Comparison of ENCODE assay signal across 8 mouse cellular contexts in the genomic region with DNA sequence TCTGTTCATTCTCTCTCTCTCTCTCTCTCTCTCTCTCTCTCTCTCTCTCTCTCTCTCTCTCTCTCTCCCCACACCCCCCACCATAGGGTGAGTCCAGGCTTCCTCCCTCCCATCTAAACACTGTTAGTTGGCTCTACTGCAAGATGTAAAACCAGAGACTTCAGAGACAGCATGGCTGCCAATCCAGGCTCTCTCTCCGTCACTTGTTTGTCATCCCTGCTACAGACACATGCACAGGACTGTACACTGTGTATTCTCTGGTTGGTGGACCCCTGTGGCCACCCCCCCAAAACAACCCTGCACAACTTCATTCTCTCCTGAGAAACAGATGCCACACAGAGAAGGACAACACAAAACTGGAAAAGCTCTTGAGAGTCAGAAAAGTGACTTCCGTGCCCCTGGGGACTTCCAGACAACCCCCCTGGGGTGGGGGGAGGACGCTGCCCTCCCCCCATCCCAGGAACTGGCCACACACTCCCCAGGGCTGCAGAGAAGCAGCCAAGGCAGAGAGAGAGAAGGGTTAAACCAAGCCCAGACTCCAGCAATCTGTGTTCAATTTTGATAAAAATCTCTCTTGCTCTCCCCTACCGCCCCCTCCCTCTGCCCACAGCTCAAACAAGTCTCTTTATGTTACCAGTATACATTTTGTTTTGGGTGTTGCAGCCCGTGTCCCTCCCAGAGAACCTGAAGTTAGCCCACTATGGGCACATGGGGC. TPM values are rescaled to one million over a fixed set of nuclear protein-coding genes. Genes with fewer than 3 reads are reported as not detected.
A peak's percentile ranks its signal among the peaks of the same experiment; 100 is the strongest.
DNase-seq lines count a peak whose midpoint lies in the region; ATAC-seq and TF ChIP-seq lines count a peak whose summit lies in the region.

No protein-coding gene starts in this region.

- H3K27ac ChIP-seq in heart, embryonic 10.5 days = peak overlapping the region; percentile 91
- H3K27ac ChIP-seq in cortical plate, adult 2 months (ENCODE audit: insufficient read depth, low read length) = peak overlapping the region; percentile 26
- no peak overlapping the region for H3K27ac ChIP-seq in hindbrain, embryonic 14.5 days
- H3K27ac ChIP-seq in midbrain, embryonic 13.5 days = no peak overlapping the region

- no peak for ATAC-seq in hindbrain, embryonic 14.5 days (ENCODE audit: low FRiP score)
- ATAC-seq in midbrain, embryonic 13.5 days = 0 out of 2 replicates have a peak, but pooled peaks have one; percentile 12

- no peak for TF ChIP-seq CTCF in cortical plate, adult 2 months (IDR thresholded peaks at IDR 0.05; ENCODE audit: extremely low read depth, insufficient read depth, low read length)

- peaks cover 35% of the 10 kb centered on the region for H3K4me1 ChIP-seq in heart, embryonic 10.5 days
- no peaks in the 10 kb centered on the region for H3K4me1 ChIP-seq in cortical plate, adult 2 months (ENCODE audit: control insufficient read depth, insufficient read depth, low read length)
- peaks cover 9% of the 10 kb centered on the region for H3K4me1 ChIP-seq in hindbrain, embryonic 14.5 days (replicated peaks; ENCODE audit: control insufficient read depth, insufficient read depth, low read length)
- peaks cover 18% of the 10 kb centered on the region for H3K4me1 ChIP-seq in midbrain, embryonic 13.5 days (replicated peaks)

- no peak for TF ChIP-seq POLR2A in cortical plate, adult 2 months (IDR thresholded peaks at IDR 0.05; ENCODE audit: extremely low read depth, insufficient read depth, low read length)

- H3K9me3 ChIP-seq in heart, embryonic 10.5 days = no peaks in the 10 kb centered on the region
- no peaks in the 10 kb centered on the region for H3K9me3 ChIP-seq in hindbrain, embryonic 14.5 days (ENCODE audit: control insufficient read depth, low read length)
- H3K9me3 ChIP-seq in midbrain, embryonic 13.5 days = no peaks in the 10 kb centered on the region

- no peak for DNase-seq in heart, embryonic 10.5 days (ENCODE audit: low spot score)
- no peak for DNase-seq in heart, adult 18-20 months
- no peak for DNase-seq in hindbrain, embryonic 14.5 days (ENCODE audit: low spot score)
- no peak for DNase-seq in urinary bladder, postnatal 14 days (ENCODE audit: low spot score)
- no peak for DNase-seq in right cerebral cortex, postnatal 25 days
- no peak for DNase-seq in urinary bladder, postnatal 4 days (ENCODE audit: low spot score in 2 of 2)

- H3K4me3 ChIP-seq in heart, embryonic 10.5 days = peak overlapping the region; percentile 70
- peak overlapping the region; percentile 45 for H3K4me3 ChIP-seq in cortical plate, adult 2 months (ENCODE audit: insufficient read depth, low read length)
- H3K4me3 ChIP-seq in hindbrain, embryonic 14.5 days (replicated peaks; ENCODE audit: low read length) = peak overlapping the region; percentile 41
- peak overlapping the region; percentile 46 for H3K4me3 ChIP-seq in midbrain, embryonic 13.5 days (replicated peaks)

- H3K9ac ChIP-seq in hindbrain, embryonic 14.5 days = peak overlapping the region; percentile 58; the same call in 1 of the 2 replicates
- H3K9ac ChIP-seq in midbrain, embryonic 13.5 days (replicated peaks) = no peak overlapping the region

- peaks cover 13% of the 10 kb centered on the region; the same call in 1 of the 2 replicates for H3K27me3 ChIP-seq in heart, embryonic 10.5 days (ENCODE audit: insufficient read depth, poor library complexity, severe bottlenecking)
- H3K27me3 ChIP-seq in hindbrain, embryonic 14.5 days (ENCODE audit: control insufficient read depth, insufficient read depth, low read length) = peaks cover 7% of the 10 kb centered on the region; the same call in 1 of the 2 replicates
- peaks cover 24% of the 10 kb centered on the region for H3K27me3 ChIP-seq in midbrain, embryonic 13.5 days

- peak overlapping the region; percentile 87 for H3K4me2 ChIP-seq in hindbrain, embryonic 14.5 days (replicated peaks)
- peak overlapping the region; percentile 84 for H3K4me2 ChIP-seq in midbrain, embryonic 13.5 days (replicated peaks)

- 15% methylated on average over 5 of the region's 5 CpGs for WGBS in heart, embryonic 10.5 days
- WGBS in hindbrain, embryonic 14.5 days = 37% methylated on average over 5 of the region's 5 CpGs
- 52% methylated on average over 5 of the region's 5 CpGs for WGBS in midbrain, embryonic 13.5 days

- no peaks in the 10 kb centered on the region for H3K36me3 ChIP-seq in heart, embryonic 10.5 days
- no peaks in the 10 kb centered on the region for H3K36me3 ChIP-seq in hindbrain, embryonic 14.5 days (replicated peaks; ENCODE audit: control insufficient read depth, insufficient read depth)
- no peaks in the 10 kb centered on the region for H3K36me3 ChIP-seq in midbrain, embryonic 13.5 days

RNA-seq across cellular contexts. Expression of gene Daam2, which starts 1.3 kb away (rescaled TPM):
- 3.9 and 8.8 TPM in 2 replicates for polyA plus RNA-seq in heart, embryonic 10.5 days (2016; fragmentation: Nextera tagmentation; extraction: Ambion mirVana)
- total RNA-seq in heart, adult 18-20 months (2021) = 1 to 10 TPM; 5.9 to 7.2 TPM
- 38.3 and 40.9 TPM in 2 replicates for polyA plus RNA-seq in cortical plate, adult 2 months (2012; rRNA removed)
- 3.1 and 3.2 TPM in 2 replicates for polyA plus RNA-seq in hindbrain, embryonic 14.5 days (2014; fragmentation: Nextera tagmentation; extraction: Ambion mirVana)
- 1.6 and 1.7 TPM in 2 replicates for polyA plus RNA-seq in midbrain, embryonic 13.5 days (2015; fragmentation: Nextera tagmentation; extraction: Ambion mirVana)

RNA-seq across cellular contexts. Expression of gene Kif6, which starts 52.1 kb away (rescaled TPM):
- polyA plus RNA-seq in heart, embryonic 10.5 days (2016; fragmentation: Nextera tagmentation; extraction: Ambion mirVana) = 1.1 and 2.0 TPM in 2 replicates
- total RNA-seq in heart, adult 18-20 months (2021) = 1 to 10 TPM; 1.2 to 3.5 TPM
- 1.5 and 1.9 TPM in 2 replicates for polyA plus RNA-seq in cortical plate, adult 2 months (2012; rRNA removed)
- 2.3 and 3.7 TPM in 2 replicates for polyA plus RNA-seq in hindbrain, embryonic 14.5 days (2014; fragmentation: Nextera tagmentation; extraction: Ambion mirVana)
- 2.4 and 3.6 TPM in 2 replicates for polyA plus RNA-seq in midbrain, embryonic 13.5 days (2015; fragmentation: Nextera tagmentation; extraction: Ambion mirVana)

Comparison
In these comparisons a context has a peak if more than half of its experiments do, and no peak if none do; other contexts are left out.
1. H3K27ac ChIP-seq: peak in heart, embryonic 10.5 days (single experiment) and cortical plate, adult 2 months (single experiment); none in hindbrain, embryonic 14.5 days (single experiment) and midbrain, embryonic 13.5 days (single experiment).
2. Peak in every context shown above with its lines, with median percentiles within 50 percentile points of each other: H3K4me3 ChIP-seq.